Mouse (Mus musculus) hindbrain, embryonic 11.5 days (tissue): ENCODE measurements around the gene Nup153. TPM values are rescaled to one million over a fixed set of nuclear protein-coding genes. Genes with fewer than 3 reads are reported as not detected.

Experiments
- ATAC-seq: fragments of 200-750 bp; cut with Nextera tagmentation; 2 replicates; pipeline ENCODE4 v1.8.0; 2017; ENCODE audit warnings: mild to moderate bottlenecking, moderate TSS enrichment, moderate library complexity; ENCODE audit not compliant: low FRiP score
- DNase-seq: peaks from one replicate; pipeline ENCODE4 v3.0.0-alpha.2; 2015; ENCODE audit warnings: low spot score
- H3K27ac ChIP-seq: fragments of 300-500 bp; sonication (generic); 2 replicates; pipeline ENCODE4 v1.5.1; 2014; ENCODE audit warnings: mild to moderate bottlenecking, low read depth, low read length
- H3K27me3 ChIP-seq: fragments of 300-500 bp; sonication (generic); 2 replicates; pipeline ENCODE4 v1.6.1; 2014; ENCODE audit warnings: mild to moderate bottlenecking, low read length, moderate library complexity, mixed read lengths; ENCODE audit not compliant: control insufficient read depth, insufficient read depth
- H3K36me3 ChIP-seq: fragments of 300-500 bp; sonication (generic); 2 replicates; pipeline ENCODE4 v1.6.1; 2014; ENCODE audit warnings: mild to moderate bottlenecking, low read length, moderate library complexity, mixed read lengths; ENCODE audit not compliant: control insufficient read depth, insufficient read depth
- H3K4me1 ChIP-seq: fragments of 300-500 bp; sonication (generic); replicated peaks from 2 replicates; pipeline ENCODE4 v1.6.1; 2014; ENCODE audit warnings: low read length, mixed read lengths; ENCODE audit not compliant: control insufficient read depth, insufficient read depth
- H3K4me2 ChIP-seq: fragments of 300-500 bp; sonication (generic); replicated peaks from 2 replicates; pipeline ENCODE4 v1.6.1; 2014; ENCODE audit warnings: mild to moderate bottlenecking, low read depth, low read length
- H3K4me3 ChIP-seq: fragments of 300-500 bp; sonication (generic); 2 replicates; pipeline ENCODE4 v1.5.1; 2014; ENCODE audit warnings: low read depth, low read length
- H3K9ac ChIP-seq: fragments of 300-500 bp; sonication (generic); 2 replicates; pipeline ENCODE4 v1.6.1; 2014; ENCODE audit warnings: low read depth, low read length
- H3K9me3 ChIP-seq: fragments of 300-500 bp; sonication (generic); 2 replicates; pipeline ENCODE4 v1.6.1; 2016; ENCODE audit warnings: low read length; ENCODE audit not compliant: control insufficient read depth
- WGBS: fragments of 180-500 bp; shearing (Covaris S2); extraction: QIAGEN DNeasy Blood & Tissue Kit; methylation state at CpG from one replicate; pipeline ENCODE4 v1.1.7; 2014; 5-methylcytosine and 5-hydroxymethylcytosine counted together
- polyA plus RNA-seq: library from polyadenylated mRNA; unstranded; fragments of >200 nt; fragmentation: Nextera tagmentation; extraction: Ambion mirVana; gene quantifications from 2 replicates; pipeline ENCODE4 v1.2.1, GENCODE M21; 2014

Nup153 gene
- polyA plus RNA-seq, 1 experiment from 2014 or later: 43.3 TPM

DNA sequence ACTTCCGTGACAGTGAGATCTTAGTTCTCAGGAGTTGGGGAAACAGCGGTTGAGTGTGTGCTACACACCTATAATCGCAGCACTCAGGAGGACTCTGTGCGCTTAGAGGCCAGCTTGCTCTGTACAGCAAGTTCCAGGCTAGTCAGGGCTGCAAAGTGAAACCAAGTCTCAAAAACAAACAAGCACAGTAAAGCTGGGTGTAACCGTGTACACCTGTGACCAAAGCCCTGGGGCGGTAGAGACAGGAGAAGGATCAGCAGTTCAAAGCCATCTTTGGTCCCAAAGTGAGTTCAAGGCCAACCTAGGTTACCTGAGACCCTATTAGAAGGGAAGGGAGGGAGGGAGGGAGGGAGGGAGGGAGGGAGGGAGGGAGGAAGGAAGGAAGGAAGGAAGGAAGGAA, 83.6 kb downstream of the Nup153 start:
- 82% methylated on average over 6 of the region's 6 CpGs for WGBS
- ATAC-seq (no peak), DNase-seq (no peak)
- H3K4me2 ChIP-seq: no peak overlapping the region
- no peak overlapping the region for H3K27ac ChIP-seq
- no peak overlapping the region for H3K9ac ChIP-seq
- no peaks in the 10 kb centered on the region for H3K4me1 ChIP-seq
- no peaks in the 10 kb centered on the region for H3K27me3 ChIP-seq
- no peaks in the 10 kb centered on the region for H3K36me3 ChIP-seq
- no peak overlapping the region for H3K4me3 ChIP-seq
- peaks cover 2% of the 10 kb centered on the region; the same call in 1 of the 2 replicates for H3K9me3 ChIP-seq

DNA sequence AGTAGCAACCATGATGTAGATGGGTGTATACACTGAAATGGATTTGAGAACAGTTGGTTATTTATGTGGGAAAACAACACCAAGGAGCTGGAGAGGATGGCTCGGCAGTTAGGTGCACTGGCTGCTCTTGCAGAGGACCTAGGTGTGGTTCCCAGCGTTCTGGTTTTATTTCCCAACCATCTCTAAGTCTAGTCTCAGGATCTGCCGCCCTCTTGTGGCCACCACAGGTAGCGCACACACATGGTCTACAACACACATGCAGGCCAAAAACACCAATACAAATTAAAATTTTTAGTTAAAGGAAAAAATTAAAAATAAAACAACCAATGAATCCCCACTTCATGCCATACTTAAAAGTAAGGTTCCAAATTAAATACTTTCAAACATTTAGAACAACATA, 85.4 kb downstream of the Nup153 start:
- H3K36me3 ChIP-seq: no peaks in the 10 kb centered on the region
- H3K9me3 ChIP-seq: peaks cover 2% of the 10 kb centered on the region; the same call in 1 of the 2 replicates
- WGBS: 88% methylated on average over 4 of the region's 4 CpGs
- H3K9ac ChIP-seq: no peak overlapping the region
- no peaks in the 10 kb centered on the region for H3K27me3 ChIP-seq
- H3K27ac ChIP-seq: no peak overlapping the region
- ATAC-seq (no peak), DNase-seq (no peak)
- no peak overlapping the region for H3K4me3 ChIP-seq
- no peaks in the 10 kb centered on the region for H3K4me1 ChIP-seq
- H3K4me2 ChIP-seq: no peak overlapping the region

DNA sequence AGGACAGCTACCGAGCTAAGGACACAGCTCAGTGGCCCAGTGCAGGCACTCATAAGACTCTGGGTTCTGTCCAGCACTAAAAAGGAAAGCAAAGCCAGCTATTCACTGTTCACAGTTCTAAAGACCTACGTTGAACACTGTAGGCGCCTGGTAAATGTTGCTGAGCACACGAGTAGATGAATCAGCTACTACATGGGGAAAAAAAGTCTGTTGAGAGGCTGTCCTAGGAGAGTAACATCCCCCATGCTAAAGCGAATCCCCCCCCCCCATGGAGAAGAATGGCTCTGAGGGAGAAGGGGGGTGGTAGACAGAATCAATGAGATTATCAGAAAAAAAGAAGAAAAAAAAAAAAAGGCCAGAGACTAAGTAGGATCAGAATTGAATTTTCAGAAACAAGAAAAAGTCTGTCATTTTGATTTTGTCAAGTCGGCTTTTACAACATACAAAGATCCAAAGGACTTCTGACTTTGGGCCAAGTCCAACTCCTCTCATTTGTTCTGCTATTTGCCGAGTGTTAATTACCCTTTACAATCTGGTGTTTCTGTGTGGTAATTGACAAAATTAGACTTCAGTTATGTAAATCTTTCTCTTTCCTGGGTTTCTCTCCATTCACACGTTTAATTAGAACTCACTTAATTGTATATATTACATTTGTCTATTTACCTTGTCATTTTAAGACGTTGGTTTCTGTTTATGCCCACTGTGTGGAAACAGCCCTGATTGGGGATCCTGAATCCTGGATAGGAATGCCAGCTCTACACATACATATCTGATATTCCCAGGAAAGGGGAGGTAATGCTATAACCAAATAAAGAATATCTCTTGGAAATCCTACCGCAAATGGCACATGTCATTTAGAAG, 86.9 kb downstream of the Nup153 start:
- no peaks in the 10 kb centered on the region for H3K27me3 ChIP-seq
- H3K4me1 ChIP-seq: no peaks in the 10 kb centered on the region
- H3K9me3 ChIP-seq: peaks cover 2% of the 10 kb centered on the region; the same call in 1 of the 2 replicates
- H3K4me3 ChIP-seq: no peak overlapping the region
- no peak overlapping the region for H3K4me2 ChIP-seq
- DNase-seq: no peak
- H3K9ac ChIP-seq: no peak overlapping the region
- WGBS: 92% methylated on average over 10 of the region's 10 CpGs
- H3K36me3 ChIP-seq: no peaks in the 10 kb centered on the region
- no peak for ATAC-seq
- H3K27ac ChIP-seq: no peak overlapping the region

DNA sequence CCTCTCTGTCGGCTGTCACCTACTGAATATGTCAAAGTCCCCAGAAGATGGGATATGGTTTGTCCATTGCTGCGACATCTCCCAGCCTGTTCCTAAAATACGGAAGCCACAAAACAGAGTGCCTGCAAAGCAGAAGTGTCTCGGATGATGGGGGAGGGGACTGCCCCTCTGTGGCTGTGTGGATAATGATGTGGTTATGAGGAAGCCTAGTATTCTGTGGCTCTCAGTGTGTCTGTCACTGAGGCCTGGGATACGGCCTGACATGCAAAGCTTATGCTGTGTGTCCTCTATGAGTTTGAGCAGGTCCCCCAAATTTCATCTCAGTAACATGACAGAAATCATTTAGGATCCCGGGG, 93.6 kb downstream of the Nup153 start:
- Histone ChIP-seq H3K4me1 (0 out of 2 replicates have a peak, but pooled peaks cover 5% of the 10 kb centered on the region), H3K9ac (peak overlapping the region; percentile 40), H3K4me2 (peak overlapping the region; percentile 17), H3K4me3 (no peak overlapping the region), H3K27me3 (no peaks in the 10 kb centered on the region), H3K27ac (peak overlapping the region; percentile 51), H3K9me3 (no peaks in the 10 kb centered on the region), H3K36me3 (no peaks in the 10 kb centered on the region)
- 48% methylated on average over 6 of the region's 6 CpGs for WGBS
- peak; percentile 79 for ATAC-seq
- peak; percentile 64 for DNase-seq

GRCm38 (mm10) chr13:46633320-46634132, 94.2 kb downstream of the Nup153 start:
- H3K36me3 ChIP-seq: no peaks in the 10 kb centered on the region
- DNase-seq (peak; percentile 69), ATAC-seq (peak; percentile 82)
- peak overlapping the region; percentile 40 for H3K9ac ChIP-seq
- H3K4me2 ChIP-seq: peak overlapping the region; percentile 17
- no peaks in the 10 kb centered on the region for H3K27me3 ChIP-seq
- 0 out of 2 replicates have a peak, but pooled peaks cover 5% of the 10 kb centered on the region for H3K4me1 ChIP-seq
- H3K9me3 ChIP-seq: no peaks in the 10 kb centered on the region
- whole genome bisulfite sequencing: 41% methylated on average over 18 of the region's 18 CpGs
- H3K4me3 ChIP-seq: no peak overlapping the region
- H3K27ac ChIP-seq: peak overlapping the region; percentile 51

DNA sequence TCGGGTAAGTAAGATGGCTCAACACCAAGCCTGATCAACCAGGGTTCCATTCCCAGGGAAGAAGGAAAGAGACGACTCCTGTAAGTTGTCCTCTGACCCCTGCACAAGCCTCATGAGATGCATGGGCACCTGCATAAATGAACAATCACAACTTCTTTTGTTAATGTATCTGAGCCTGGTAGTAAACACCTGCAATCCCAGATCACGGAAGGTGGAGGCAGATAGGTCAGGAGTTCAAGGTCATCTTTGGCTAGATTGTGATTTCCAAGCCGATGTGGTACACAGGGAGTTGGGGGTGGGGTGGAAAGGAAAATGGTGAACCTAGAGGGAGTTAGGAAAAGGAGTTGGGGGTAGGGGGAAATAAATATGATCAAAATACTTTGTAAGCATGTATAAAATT, 94.9 kb downstream of the Nup153 start:
- Histone ChIP-seq H3K4me1 (0 out of 2 replicates have a peak, but pooled peaks cover 5% of the 10 kb centered on the region), H3K27me3 (no peaks in the 10 kb centered on the region), H3K4me2 (no peak overlapping the region), H3K9me3 (no peaks in the 10 kb centered on the region), H3K4me3 (no peak overlapping the region), H3K36me3 (no peaks in the 10 kb centered on the region), H3K9ac (no peak overlapping the region), H3K27ac (no peak overlapping the region)
- 64% methylated on average over 4 of the region's 4 CpGs for WGBS
- ATAC-seq (no peak), DNase-seq (no peak)

Other genes starting within 250 kb of the Nup153 start
- 7.1 TPM in 2 replicates for gene Cap2, start 226.1 kb downstream of the Nup153 start, polyA plus RNA-seq
- 8.4 and 11.8 TPM in 2 replicates for gene Fam8a1, start 58.4 kb downstream of the Nup153 start, polyA plus RNA-seq
- 14.5 and 17.4 TPM in 2 replicates for gene Kif13a, start 201.9 kb upstream of the Nup153 start, polyA plus RNA-seq